Mouse (Mus musculus) mature B cell (primary cell): ENCODE measurements around the gene Lrrc20.
"Not testable (repeated sequence)": the region's sequence is repeated elsewhere in the genome, so short reads cannot be mapped to it uniquely, and the experiment has no call there.

ENCODE experiments used
- in situ Hi-C: fragments of 300-500 bp; cut with MboI; formaldehyde crosslinking; loops from 2 replicates; pipeline ENCODE4 v1.14.3; 2019

Lrrc20 gene

GRCm38 (mm10) chr10:61570181-61570580 lies 94.6 kb downstream of the Lrrc20 start:
- in situ Hi-C loops = no loop called here

- in situ Hi-C loops = no loop called here
Observed at GRCm38 (mm10) chr10:61572126-61572525, 96.5 kb downstream of the Lrrc20 start.

- in situ Hi-C loops = no loop called here
Observed at GRCm38 (mm10) chr10:61576120-61576767, 100.6 kb downstream of the Lrrc20 start.

DNA sequence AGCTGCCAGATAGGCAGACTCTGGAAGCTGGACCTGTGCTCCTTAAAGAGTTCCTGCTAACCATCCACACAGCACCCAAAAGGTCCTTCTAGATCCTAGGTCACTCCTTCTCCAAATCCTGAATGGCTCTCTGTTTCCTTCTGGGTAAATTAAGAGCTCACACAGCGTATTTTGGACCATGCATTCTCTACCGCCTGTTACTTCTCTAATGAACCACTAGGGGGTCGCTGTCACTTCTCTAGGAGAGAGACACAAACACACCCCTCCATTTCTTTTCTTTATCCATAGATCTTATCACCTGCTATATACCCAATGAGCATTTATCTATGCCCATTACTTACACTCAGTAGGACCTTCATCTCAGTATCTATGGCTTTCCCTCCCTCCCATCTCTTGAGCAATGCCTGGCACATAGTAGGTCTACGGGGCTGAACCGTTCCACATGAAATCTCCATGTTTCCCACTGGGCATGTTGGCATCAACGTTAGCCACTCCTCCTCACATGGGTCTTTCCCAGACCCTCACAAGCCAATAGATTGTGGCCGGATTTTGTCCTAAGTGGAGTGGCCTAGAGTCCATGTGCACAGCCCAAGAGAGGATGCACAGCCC lies 111.7 kb downstream of the Lrrc20 start:
- in situ Hi-C loops = no loop called here

DNA sequence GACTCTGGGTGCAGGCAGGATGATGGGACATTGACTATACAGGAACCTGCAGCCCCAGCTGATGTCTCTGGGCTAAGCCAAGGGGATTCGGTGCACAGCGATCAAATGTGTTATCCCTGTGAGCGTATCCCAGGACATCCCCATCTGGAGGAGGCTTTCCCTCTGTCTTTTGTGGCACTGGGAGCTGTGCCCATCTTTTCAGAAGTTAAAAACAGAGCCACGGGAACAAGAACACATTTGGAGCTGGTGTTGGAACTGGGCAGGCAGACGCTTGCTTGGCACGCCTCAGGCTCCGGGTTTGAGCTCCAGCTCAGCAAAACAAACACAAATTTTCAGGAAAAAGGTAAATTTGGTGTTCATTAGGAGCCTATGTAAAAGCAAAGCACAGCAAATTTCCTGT lies 122.4 kb downstream of the Lrrc20 start:
- in situ Hi-C loops = no loop called here

DNA sequence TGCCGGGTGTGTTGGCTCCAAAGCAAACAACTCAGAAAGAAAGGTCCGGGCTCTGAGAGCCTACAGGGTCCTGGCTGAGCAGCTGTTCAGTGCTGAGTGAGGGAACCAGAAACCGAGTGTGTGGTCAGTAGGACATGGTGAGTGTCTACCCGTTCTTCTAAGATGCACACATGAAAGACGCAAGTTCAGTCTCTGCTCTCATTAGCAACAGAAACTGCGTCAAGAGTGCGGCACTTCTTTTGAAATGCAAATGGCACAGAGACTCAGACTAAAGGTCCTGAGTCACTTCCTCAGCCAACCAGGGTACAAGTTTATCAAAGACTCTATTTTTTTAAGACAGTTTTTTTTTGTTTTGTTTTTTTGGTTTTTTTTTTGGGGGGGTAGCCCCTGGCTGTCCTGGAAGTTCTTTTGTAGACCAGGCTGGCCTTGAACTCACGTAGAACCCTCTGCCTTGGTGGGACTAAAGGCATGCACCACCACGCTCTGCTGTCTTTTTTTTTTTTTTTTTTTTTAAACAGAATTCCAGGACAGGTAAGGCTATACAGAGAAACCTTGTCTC lies 124.0 kb downstream of the Lrrc20 start:
- in situ Hi-C loops = no loop called here

DNA sequence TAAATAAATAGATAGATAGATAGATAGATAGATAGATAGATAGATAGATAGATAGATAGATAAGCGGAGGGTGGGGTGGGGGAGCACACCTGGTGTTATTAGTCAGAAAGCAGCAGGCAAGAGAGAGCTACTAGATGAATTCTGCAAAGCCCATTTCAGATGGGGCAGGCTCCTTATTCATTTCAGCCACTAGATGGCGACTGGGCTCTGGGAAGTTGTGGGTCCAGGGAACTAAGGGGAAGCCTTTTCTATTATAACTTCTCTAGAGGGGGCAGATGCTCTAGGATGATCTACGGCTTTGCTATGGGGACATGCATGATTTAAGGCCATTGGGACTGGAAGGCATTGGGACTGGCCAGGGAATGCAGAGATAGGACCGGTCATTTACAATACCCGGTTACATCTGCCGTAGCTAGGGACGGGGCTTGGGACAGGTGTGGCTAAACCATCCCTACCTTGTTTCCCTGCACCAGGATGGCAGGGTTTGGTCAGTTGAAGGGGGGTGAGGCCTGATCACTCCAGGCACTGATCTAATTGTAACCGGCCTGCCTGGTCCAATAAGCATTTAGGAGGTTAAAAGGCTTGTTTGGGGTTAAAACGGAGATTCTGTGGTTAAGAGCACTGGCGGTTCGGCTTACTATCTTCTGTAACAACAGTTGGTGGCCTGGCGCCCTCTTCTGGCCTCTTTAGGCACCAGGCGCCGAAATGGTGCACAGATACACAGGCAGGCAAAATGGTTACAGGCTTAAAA lies 126.9 kb downstream of the Lrrc20 start:
- in situ Hi-C loops = no loop called here

DNA sequence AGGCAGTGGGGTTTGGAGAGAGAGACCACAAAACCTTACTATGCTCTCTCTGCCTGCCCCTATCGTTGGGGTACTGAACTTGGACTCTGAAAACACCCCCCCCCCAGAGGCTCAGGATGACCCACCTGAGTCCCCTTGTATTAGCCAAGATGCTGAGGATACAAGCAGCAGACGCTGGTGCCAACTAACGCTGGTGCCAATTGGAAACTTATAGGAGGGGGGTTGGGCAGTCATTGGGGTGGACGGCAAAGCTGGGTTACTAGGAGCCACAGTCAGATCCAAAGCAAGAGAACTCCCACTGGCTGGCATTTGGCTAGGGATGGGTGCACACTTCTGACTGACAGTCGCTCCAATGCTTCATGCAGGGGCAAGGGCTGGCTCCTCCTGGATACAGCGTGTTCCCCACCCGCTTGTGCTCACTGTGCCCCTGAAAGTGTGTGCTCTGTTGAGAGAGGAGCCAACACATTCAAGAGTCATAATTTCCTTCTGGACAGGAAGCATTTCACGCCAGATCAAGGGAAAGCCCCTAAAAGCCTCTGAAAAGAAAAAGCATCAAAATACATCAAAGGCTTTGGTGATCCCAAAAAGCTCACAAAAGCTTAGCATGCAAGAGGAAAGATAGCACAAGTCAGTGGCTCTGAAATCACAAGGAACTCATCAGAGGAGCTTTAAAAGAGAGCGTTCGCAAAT lies 128.9 kb downstream of the Lrrc20 start:
- in situ Hi-C loops = no loop called here

DNA sequence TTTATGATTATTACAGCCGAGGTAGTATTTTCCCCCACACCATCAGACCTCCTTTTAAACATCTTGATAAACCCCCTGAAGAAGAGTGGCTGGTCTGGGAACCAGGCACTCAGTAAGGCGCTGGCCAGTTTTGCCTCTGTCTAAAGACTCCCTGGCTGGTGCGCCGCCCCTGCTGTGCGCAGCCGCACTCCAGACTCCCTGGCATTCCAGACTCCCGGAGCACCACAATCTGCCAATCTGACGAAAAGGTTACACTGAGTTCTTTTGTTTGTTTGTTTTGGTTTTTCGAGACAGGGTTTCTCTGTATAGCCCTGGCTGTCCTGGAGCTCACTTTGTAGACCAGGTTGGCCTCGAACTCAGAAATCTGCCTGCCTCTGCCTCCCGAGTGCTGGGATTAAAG lies 129.8 kb downstream of the Lrrc20 start:
- in situ Hi-C loops = not testable (repeated sequence)

- in situ Hi-C loops = no loop called here
Observed at GRCm38 (mm10) chr10:61605851-61606250, 130.2 kb downstream of the Lrrc20 start.

- in situ Hi-C loops = no loop called here
Observed at GRCm38 (mm10) chr10:61608233-61608632, 132.6 kb downstream of the Lrrc20 start.

- in situ Hi-C loops = loop anchor here (5.0 kb wide), 1 partner anchor 37 kb away; the partner anchor contains the start of gene Ppa1
Observed at GRCm38 (mm10) chr10:61610650-61611235, 135.1 kb downstream of the Lrrc20 start.

DNA sequence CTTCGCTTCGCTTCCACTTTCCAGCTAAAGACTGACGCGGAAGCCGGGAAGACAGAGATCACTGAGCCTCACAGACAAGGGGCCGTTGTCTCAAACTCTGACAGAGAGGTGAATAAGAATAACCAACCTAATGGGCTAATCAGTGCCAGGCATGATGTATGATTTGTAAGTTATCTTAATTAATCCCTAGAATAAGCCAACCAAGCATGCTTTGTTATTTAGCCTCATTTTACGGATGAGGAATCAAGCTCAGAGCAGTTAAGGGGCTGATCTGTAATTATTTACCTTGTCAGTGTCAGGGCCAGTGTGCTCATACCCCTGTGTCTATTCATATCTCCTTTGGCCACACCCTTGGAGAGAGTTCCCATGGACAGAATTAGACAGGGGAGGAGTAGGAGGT lies 138.7 kb downstream of the Lrrc20 start:
- in situ Hi-C loops = loop anchor here (5.0 kb wide), 1 partner anchor 33 kb away; the partner anchor contains the start of gene Ppa1

GRCm38 (mm10) chr10:61618528-61618927 lies 142.9 kb downstream of the Lrrc20 start:
- in situ Hi-C loops = no loop called here

DNA sequence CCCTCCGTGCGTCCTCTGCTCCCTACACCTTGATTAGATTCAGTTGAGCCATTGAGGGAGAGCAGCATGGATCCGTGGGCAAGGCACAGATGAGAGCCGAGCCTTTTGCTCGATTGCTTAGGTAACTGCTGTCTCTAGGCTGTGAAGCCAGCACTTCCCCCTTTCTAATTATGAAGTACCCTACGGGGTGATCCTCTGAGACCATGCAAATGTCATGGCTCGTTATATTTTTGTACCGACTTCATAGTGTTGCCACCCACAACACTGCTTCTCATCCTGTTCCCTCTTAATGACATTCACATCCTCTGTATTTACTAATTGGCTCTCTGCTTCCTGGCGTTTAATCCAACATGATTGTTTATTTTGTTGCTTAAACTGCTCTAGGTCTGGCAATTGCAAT lies 146.1 kb downstream of the Lrrc20 start:
- in situ Hi-C loops = no loop called here

- in situ Hi-C loops = not testable (repeated sequence)
Observed at GRCm38 (mm10) chr10:61623874-61624273, 148.3 kb downstream of the Lrrc20 start.

- in situ Hi-C loops = no loop called here
Observed at GRCm38 (mm10) chr10:61624771-61625170, 149.2 kb downstream of the Lrrc20 start.

DNA sequence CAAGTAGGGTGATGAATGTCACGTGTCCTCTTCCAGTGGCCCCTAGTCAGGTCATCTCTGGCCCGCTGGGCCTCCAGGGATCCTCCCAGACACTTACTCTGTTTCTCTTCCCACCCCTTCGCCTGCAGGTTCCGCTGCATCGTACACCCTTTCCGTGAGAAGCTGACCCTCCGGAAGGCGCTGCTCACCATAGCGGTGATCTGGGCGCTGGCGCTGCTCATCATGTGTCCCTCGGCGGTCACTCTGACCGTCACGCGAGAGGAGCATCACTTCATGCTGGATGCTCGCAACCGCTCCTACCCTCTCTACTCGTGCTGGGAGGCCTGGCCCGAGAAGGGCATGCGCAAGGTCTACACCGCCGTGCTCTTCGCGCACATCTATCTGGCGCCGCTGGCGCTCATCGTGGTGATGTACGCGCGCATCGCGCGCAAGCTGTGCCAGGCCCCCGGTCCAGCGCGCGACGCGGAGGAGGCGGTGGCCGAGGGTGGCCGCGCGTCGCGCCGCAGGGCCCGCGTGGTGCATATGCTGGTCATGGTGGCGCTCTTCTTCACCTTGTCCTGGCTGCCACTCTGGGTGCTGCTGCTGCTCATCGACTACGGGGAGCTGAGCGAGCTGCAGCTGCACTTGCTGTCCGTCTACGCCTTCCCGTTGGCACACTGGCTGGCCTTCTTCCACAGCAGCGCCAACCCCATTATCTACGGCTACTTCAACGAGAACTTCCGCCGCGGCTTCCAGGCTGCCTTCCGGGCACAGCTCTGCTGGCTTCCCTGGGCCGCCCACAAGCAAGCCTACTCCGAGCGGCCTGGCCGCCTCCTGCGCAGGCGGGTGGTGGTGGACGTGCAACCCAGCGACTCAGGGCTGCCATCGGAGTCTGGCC lies 150.0 kb downstream of the Lrrc20 start:
- in situ Hi-C loops = no loop called here

- in situ Hi-C loops = no loop called here
Observed at GRCm38 (mm10) chr10:61626551-61626950, 150.9 kb downstream of the Lrrc20 start.

DNA sequence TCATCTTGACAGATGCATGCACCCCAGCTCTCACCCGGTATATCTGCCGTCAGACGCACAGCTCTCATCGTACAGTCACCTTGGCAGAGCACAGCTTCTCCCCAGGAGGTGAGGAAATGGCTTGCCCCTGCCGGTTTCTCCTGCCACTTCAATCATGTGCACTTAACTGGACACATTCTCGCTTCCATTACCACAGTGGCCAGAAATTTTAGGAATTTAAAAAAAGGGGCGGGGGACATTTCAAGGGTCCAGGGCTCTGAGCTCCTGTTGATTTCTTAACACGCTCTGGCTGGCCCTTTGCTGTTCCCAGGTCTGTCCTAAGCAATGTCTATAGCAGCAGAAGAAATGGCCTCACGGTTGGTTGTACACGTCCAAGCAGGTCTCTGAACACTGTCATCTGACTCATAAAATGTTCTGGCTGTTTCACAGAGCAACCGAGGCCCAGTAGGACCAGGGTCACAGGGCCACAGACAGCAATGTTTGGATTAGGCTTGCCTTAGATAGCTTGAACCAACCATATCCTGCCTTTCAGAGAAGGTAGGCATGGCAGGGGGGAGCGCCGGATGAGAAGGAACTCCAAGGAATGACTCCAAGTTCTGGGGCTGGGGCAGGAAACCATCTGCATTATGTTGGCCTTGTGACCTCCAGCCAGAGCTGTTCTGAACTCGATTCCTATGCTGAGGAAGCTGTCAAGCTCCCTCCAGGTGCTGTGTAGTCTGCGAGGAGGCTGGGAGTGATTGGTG lies 151.8 kb downstream of the Lrrc20 start:
- in situ Hi-C loops = no loop called here
